Mouse (Mus musculus) kidney, adult 8-10 months (tissue): Measurements from ENCODE around the gene Acvr2b.
A peak's percentile ranks its signal among the peaks of the same experiment; 100 is the strongest.

ENCODE experiments used
- DNase-seq, 2 experiments: peaks; one replicate each; pipeline ENCODE4 v3.0.0; 2022

The Acvr2b gene

GRCm38 (mm10) chr9:119408898-119409664 lies 7.2 kb downstream of the Acvr2b start:
- no peak for DNase-seq

- no peak for DNase-seq
Observed at GRCm38 (mm10) chr9:119409864-119410263, 7.9 kb downstream of the Acvr2b start.

- DNase-seq = no peak
Observed at GRCm38 (mm10) chr9:119418025-119418424, 16.1 kb downstream of the Acvr2b start.

- DNase-seq = no peak
Observed at GRCm38 (mm10) chr9:119419852-119420438, 18.0 kb downstream of the Acvr2b start.

GRCm38 (mm10) chr9:119425217-119425975 lies 23.5 kb downstream of the Acvr2b start:
- peak; percentile 51 to 77 for DNase-seq

GRCm38 (mm10) chr9:119425976-119426415 lies 24.1 kb downstream of the Acvr2b start:
- DNase-seq = no peak

GRCm38 (mm10) chr9:119426483-119426882 lies 24.6 kb downstream of the Acvr2b start:
- no peak for DNase-seq

GRCm38 (mm10) chr9:119430311-119430710 lies 28.4 kb downstream of the Acvr2b start:
- DNase-seq = peak; percentile 81 to 90

GRCm38 (mm10) chr9:119435855-119436254 lies 33.9 kb downstream of the Acvr2b start:
- no peak for DNase-seq

- no peak for DNase-seq
Observed at GRCm38 (mm10) chr9:119438065-119438464, 36.1 kb downstream of the Acvr2b start.

GRCm38 (mm10) chr9:119438498-119439000 lies 36.6 kb downstream of the Acvr2b start:
- no peak for DNase-seq

GRCm38 (mm10) chr9:119444738-119445429 lies 43.0 kb downstream of the Acvr2b start, which contains the start of gene Exog:
Exog (plus strand) TSS chr9:119444943.
- peak; percentile 96 to 97 for DNase-seq

GRCm38 (mm10) chr9:119445737-119446136 lies 43.8 kb downstream of the Acvr2b start:
- DNase-seq = no peak

- DNase-seq = no peak
Observed at GRCm38 (mm10) chr9:119455967-119456366, 54.0 kb downstream of the Acvr2b start.

- no peak for DNase-seq
Observed at GRCm38 (mm10) chr9:119457122-119457521, 55.2 kb downstream of the Acvr2b start.

- DNase-seq = peak; percentile 34 to 60
Observed at GRCm38 (mm10) chr9:119460410-119460809, 58.5 kb downstream of the Acvr2b start.

GRCm38 (mm10) chr9:119465056-119465455 lies 63.1 kb downstream of the Acvr2b start:
- DNase-seq = no peak

- peak; percentile 35 to 54 for DNase-seq
Observed at GRCm38 (mm10) chr9:119465595-119465994, 63.7 kb downstream of the Acvr2b start.

- no peak for DNase-seq
Observed at GRCm38 (mm10) chr9:119469691-119470353, 67.9 kb downstream of the Acvr2b start.

- no peak for DNase-seq
Observed at GRCm38 (mm10) chr9:119472412-119472918, 70.5 kb downstream of the Acvr2b start.

- peak; percentile 27 to 70 for DNase-seq
Observed at GRCm38 (mm10) chr9:119473011-119473410, 71.1 kb downstream of the Acvr2b start.
